Comparison of ENCODE assay signal across 10 mouse cellular contexts in the genomic region with DNA sequence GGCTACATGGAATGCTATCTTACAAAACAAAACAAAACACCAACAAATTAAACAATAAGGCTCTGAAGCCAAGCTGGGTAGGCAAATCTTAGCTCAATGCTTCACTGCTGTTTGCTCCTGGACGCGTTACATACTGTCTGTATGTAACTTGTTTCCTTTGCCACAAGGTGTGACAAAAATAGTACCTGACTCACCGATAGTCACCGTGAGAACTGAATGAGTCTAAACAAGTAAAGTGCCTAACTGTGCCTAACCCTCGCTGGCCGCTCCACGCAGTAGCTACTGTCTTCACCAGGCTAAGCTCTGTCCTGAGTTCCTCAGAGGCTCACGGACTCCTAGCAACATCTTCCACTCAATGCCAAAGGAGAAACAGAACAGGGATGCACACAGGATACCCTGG. TPM values are rescaled to one million over a fixed set of nuclear protein-coding genes. Genes with fewer than 3 reads are reported as not detected.
DNase-seq lines count a peak whose midpoint lies in the region; ATAC-seq and TF ChIP-seq lines count a peak whose summit lies in the region.
"Had no signal": no experiment of that assay in that cellular context is flagged by ENCODE, and none has a peak within 500 bp of the region (broad histone marks: within the 10 kb centered on the region; RNA-seq: fewer than 3 reads in every experiment).

No protein-coding gene starts in this region.

- TF ChIP-seq POLR2A in bone marrow, adult 2 months (IDR thresholded peaks at IDR 0.05; ENCODE audit: borderline replicate concordance, control insufficient read depth, low read depth, low read length): no peak

- ATAC-seq in heart, embryonic 15.5 days (replicated peaks; ENCODE audit: insufficient number of reproducible peaks, insufficient read depth, low FRiP score, low read depth): no peak
- ATAC-seq in midbrain, embryonic 12.5 days (ENCODE audit: low FRiP score, low read depth): no peak
- no peak for ATAC-seq in megakaryocyte progenitor cell, adult 5-6 weeks (replicated peaks; ENCODE audit: poor library complexity)

- H3K4me3 ChIP-seq in gastrocnemius, adult 2 months: peak overlapping the region; percentile 23
- peak overlapping the region; percentile 60 for H3K4me3 ChIP-seq in bone marrow, adult 2 months (replicated peaks; ENCODE audit: control insufficient read depth, low read depth, low read length)
- peak overlapping the region; percentile 88 for H3K4me3 ChIP-seq in heart, embryonic 15.5 days
- peak overlapping the region; percentile 91; the same call in 1 of the 2 replicates for H3K4me3 ChIP-seq in midbrain, embryonic 12.5 days

- peak overlapping the region; percentile 23; the same call in 1 of the 2 replicates for H3K9ac ChIP-seq in heart, embryonic 15.5 days
- H3K9ac ChIP-seq in midbrain, embryonic 12.5 days (replicated peaks): no peak overlapping the region

- H3K27ac ChIP-seq in gastrocnemius, adult 2 months: peak overlapping the region; percentile 89
- H3K27ac ChIP-seq in bone marrow, adult 2 months (ENCODE audit: control insufficient read depth, insufficient read depth, low read depth, low read length, poor library complexity): peak overlapping the region; percentile 15; the same call in 1 of the 2 replicates
- H3K27ac ChIP-seq in heart, embryonic 15.5 days: peak overlapping the region; percentile 64
- H3K27ac ChIP-seq in midbrain, embryonic 12.5 days (replicated peaks): 0 out of 2 replicates have a peak overlapping the region, but pooled peaks have one; percentile 66

- H3K27me3 ChIP-seq in heart, embryonic 15.5 days: no peaks in the 10 kb centered on the region
- no peaks in the 10 kb centered on the region for H3K27me3 ChIP-seq in midbrain, embryonic 12.5 days

- WGBS in bone marrow, adult 2 months: 58% methylated on average over 8 of the region's 8 CpGs
- 39% methylated on average over 8 of the region's 8 CpGs for WGBS in heart, embryonic 15.5 days
- 93% methylated on average over 8 of the region's 8 CpGs for WGBS in midbrain, embryonic 12.5 days

- peaks cover 20% of the 10 kb centered on the region for H3K36me3 ChIP-seq in heart, embryonic 15.5 days
- H3K36me3 ChIP-seq in midbrain, embryonic 12.5 days: peaks cover 33% of the 10 kb centered on the region

- no peak for TF ChIP-seq CTCF in gastrocnemius, adult 2 months (IDR thresholded peaks at IDR 0.05)
- no peak for TF ChIP-seq CTCF in bone marrow, adult 2 months (IDR thresholded peaks at IDR 0.05; ENCODE audit: control insufficient read depth, insufficient read depth, low read length)

- H3K9me3 ChIP-seq in heart, embryonic 15.5 days (replicated peaks): no peaks in the 10 kb centered on the region
- no peaks in the 10 kb centered on the region for H3K9me3 ChIP-seq in midbrain, embryonic 12.5 days

- H3K4me1 ChIP-seq in bone marrow, adult 2 months (ENCODE audit: control insufficient read depth, insufficient read depth, low read length): peaks cover 5% of the 10 kb centered on the region
- H3K4me1 ChIP-seq in heart, embryonic 15.5 days (replicated peaks): peaks cover 44% of the 10 kb centered on the region
- H3K4me1 ChIP-seq in midbrain, embryonic 12.5 days: peaks cover 46% of the 10 kb centered on the region

- DNase-seq in gastrocnemius, adult 2 months: peak; percentile 46
- no peak for DNase-seq in gastrocnemius, adult 8-10 months (ENCODE audit: low spot score in 2 of 2)
- DNase-seq in spleen, postnatal 10 days (ENCODE audit: low spot score in 2 of 2): no peak
- no peak for DNase-seq in urinary bladder, adult 2 months (ENCODE audit: low spot score)
- DNase-seq: left cerebral cortex, postnatal 4 days; spleen, adult 18-20 months had no signal

- intact Hi-C loops in gastrocnemius, adult 2 months (cut with DNase I): loop anchor here (5.0 kb wide), 1 partner anchor 92 kb away; the partner anchor contains the start of gene Polr3b

- peak overlapping the region; percentile 78 for H3K4me2 ChIP-seq in heart, embryonic 15.5 days
- H3K4me2 ChIP-seq in midbrain, embryonic 12.5 days (replicated peaks): peak overlapping the region; percentile 65

RNA-seq across cellular contexts. Expression of gene Ckap4, which starts 3.5 kb away (rescaled TPM):
- 10 to 100 TPM in 1 of 2 experiments, 1 to 10 TPM in 1; 7.5 to 10.6 TPM for total RNA-seq in gastrocnemius, adult 2 months (2021)
- total RNA-seq in gastrocnemius, adult 8-10 months (2022): 1 to 10 TPM; 5.3 to 7.8 (median 5.7) TPM
- 12.5 and 27.6 TPM in 2 replicates for polyA plus RNA-seq in bone marrow, adult 2 months (2011; ENCODE audit: insufficient read depth, insufficient read length, low replicate concordance, missing spikeins)
- polyA plus RNA-seq in heart, embryonic 15.5 days (2015; fragmentation: Nextera tagmentation; extraction: Ambion mirVana): 75.2 and 94.2 TPM in 2 replicates
- 105 and 109 TPM in 2 replicates for polyA plus RNA-seq in midbrain, embryonic 12.5 days (2016; fragmentation: Nextera tagmentation; extraction: Ambion mirVana)
- polyA plus RNA-seq in urinary bladder, adult 2 months (2012; rRNA removed): 43.0 and 45.3 TPM in 2 replicates
- total RNA-seq in megakaryocyte progenitor cell, adult 5-6 weeks (2015): 72.5 and 84.2 TPM in 2 replicates
- total RNA-seq in megakaryocyte progenitor cell, adult 5-6 weeks (2017): 63.4 and 70.0 TPM in 2 replicates

RNA-seq across cellular contexts. Expression of gene Tcp11l2, which starts 46.0 kb away (rescaled TPM):
- total RNA-seq in gastrocnemius, adult 2 months (2021): 10 to 100 TPM; 45.4 to 55.7 TPM
- total RNA-seq in gastrocnemius, adult 8-10 months (2022): 10 to 100 TPM; 31.0 to 44.5 (median 39.1) TPM
- 35.7 and 37.2 TPM in 2 replicates for polyA plus RNA-seq in bone marrow, adult 2 months (2011; ENCODE audit: insufficient read depth, insufficient read length, low replicate concordance, missing spikeins)
- 32.9 and 33.3 TPM in 2 replicates for polyA plus RNA-seq in heart, embryonic 15.5 days (2015; fragmentation: Nextera tagmentation; extraction: Ambion mirVana)
- 15.8 and 16.7 TPM in 2 replicates for polyA plus RNA-seq in midbrain, embryonic 12.5 days (2016; fragmentation: Nextera tagmentation; extraction: Ambion mirVana)
- 28.7 and 30.1 TPM in 2 replicates for polyA plus RNA-seq in urinary bladder, adult 2 months (2012; rRNA removed)
- 12.4 and 14.6 TPM in 2 replicates for total RNA-seq in megakaryocyte progenitor cell, adult 5-6 weeks (2015)
- 7.0 and 10.1 TPM in 2 replicates for total RNA-seq in megakaryocyte progenitor cell, adult 5-6 weeks (2017)

Comparison
In these comparisons a context has a peak if more than half of its experiments do, and no peak if none do; other contexts are left out.
1. H3K27ac ChIP-seq: peak in every context shown above with its lines; median percentile 89 in gastrocnemius, adult 2 months; 66 in midbrain, embryonic 12.5 days; 64 in heart, embryonic 15.5 days; 15 in bone marrow, adult 2 months.
2. H3K4me3 ChIP-seq: peak in every context shown above with its lines; median percentile 91 in midbrain, embryonic 12.5 days; 88 in heart, embryonic 15.5 days; 60 in bone marrow, adult 2 months; 23 in gastrocnemius, adult 2 months.